Mouse (Mus musculus) c-Kit-positive CD71-positive TER-119-positive erythroid progenitor cells, embryonic 14.5 days (primary cell): ENCODE results near the gene Itpr1.

Experiments
- DNase-seq: peaks from one replicate; pipeline ENCODE4 v3.0.0-alpha.2; 2013; ENCODE audit warnings: low spot score

Gene Itpr1

DNA sequence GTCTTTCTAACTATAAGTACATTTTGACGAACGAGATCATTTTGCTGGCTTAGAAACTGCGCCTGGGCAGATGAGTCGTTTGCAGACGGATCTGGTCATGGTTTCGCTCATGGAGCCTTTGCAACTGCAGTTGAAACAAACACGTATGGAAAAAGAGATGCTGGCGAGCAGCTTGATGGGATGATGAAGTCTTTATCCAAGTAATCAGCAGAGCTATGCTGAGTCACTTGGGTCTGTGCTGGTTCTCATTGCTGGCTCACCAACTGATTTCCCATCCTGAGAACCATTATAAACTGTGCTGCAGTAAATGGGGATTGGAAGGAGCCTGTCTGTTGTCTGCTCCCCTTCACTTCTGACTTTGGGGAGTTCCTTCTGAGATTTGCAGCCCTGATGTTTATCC lies 31.7 kb downstream of the Itpr1 start:
- no peak for DNase-seq

DNA sequence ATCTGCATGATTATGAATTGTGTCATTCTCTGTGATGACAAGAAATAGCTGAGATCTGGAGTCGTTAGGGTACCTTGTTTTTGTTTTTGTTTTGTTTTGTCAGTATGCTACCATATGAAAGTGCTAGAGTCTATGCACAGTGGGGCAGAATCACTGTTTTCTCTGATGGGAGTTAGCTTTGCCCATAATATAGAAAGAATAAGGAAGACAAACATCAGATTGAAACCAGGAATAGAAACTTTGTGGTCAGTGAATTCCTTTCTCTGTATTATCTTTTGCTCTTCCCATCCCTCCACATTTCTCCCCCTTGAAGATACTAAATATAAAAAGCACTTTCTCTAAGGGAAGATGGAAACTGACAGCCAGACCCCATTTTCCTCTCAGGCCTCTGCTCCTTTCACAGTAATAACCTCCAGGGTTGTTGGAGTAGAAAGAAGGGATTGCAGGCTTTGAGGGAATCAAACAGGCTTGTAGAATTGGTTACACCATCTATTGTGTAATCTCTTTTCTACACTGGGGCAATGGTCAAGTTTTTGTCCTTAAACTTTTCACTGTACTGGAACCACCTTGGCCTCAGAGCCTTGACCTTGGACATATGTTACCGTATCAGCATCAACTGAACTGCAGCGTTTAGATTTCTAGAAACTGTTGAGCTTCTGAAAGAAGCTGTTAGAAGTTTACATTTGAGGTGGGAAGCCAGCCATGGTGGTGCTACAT lies 33.6 kb downstream of the Itpr1 start:
- no peak for DNase-seq

DNA sequence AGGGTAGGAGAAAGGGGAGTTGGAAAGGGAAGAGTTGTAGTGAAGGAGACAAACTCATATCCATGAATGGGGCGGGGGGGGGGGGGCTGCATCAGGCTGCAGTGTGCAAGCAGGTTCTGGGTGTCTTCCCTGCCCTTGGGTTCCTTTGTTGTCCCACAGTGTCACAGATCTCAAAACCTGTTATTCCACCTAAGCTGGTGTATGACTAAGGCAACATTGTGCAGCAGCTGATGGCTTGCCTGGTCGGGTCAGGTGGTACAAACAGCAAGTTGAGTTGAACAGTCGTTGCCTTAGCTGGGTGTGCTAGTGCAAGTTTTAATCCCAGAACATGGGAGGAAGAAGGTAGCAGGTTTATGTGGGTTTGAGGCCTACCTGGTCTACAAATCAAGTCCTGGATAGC lies 34.3 kb downstream of the Itpr1 start:
- DNase-seq, result no peak

DNA sequence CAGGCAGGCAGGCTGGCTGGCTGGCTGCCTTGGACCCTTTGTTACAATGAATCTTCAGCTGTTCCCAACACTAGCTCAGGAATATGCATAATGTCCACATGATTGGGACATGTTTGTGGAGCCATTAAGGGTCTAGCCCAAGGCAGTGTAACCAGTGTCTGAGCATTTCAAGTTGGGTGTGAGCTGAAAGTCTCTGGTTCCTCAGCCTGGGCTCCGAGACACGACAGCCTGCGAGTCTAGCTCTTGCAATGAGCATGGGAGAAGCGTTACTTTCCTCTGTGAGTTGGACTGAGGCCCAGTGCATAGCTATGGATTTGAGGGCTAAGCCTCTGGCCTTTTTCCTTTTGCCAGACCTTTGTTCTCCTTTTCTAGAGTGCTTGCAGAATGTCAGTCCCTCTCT lies 35.6 kb downstream of the Itpr1 start:
- no peak for DNase-seq

DNA sequence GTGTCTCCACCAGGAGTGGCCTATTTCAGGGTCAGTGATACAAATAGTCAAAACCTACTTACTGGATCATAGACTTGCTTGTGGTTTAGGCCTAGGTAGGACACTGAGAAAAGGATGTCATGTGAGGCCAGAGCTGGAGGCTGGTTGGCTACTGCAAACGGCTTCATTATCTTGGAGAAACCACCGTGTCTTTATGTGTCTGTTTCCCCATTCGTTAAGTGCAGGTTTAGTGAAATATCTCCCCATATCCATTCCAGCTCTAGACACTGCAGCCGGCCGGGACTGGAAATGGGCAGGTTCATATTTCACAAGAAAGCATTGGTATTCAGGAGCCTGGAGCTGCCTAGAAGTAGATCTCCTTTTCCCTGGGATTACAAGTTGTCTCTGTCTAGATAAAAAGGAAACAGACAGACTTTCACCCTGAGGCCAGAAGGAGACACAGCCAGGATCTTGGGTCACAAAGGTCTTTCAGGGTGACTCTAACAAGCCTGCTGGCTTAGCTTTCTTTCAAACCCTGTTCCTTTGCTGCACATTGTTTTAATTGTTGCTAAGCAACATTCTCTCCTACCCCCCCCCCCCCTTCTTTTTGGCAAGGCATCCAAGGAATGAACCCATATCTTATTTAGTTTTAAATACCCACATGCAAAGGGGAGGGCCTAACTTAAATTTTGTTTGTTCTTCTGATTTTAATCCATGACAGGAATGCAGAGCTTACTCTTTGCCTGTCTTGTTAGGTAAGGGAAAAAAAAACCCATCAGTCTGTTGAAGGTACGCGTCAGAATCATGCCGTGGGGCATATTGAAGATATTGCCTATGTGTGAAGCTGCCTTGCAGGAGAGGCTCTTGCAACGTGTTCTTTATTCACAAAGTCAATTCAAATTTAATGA lies 36.4 kb downstream of the Itpr1 start:
- DNase-seq, result no peak

DNA sequence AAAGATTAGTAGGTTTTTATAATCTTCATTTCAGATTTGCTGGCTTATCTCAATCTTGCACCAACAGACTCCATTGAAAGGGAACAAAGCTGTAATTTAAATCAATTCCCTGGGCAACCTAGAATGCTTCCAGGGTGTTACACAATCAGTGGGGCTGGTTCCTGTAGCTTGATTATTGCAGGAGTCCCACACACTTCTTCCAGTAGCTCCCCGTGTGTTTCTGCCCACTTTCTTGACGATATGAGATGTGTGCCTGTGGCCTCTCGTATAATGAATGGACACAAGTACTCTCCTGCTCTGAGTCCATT lies 37.0 kb downstream of the Itpr1 start:
- no peak for DNase-seq

DNA sequence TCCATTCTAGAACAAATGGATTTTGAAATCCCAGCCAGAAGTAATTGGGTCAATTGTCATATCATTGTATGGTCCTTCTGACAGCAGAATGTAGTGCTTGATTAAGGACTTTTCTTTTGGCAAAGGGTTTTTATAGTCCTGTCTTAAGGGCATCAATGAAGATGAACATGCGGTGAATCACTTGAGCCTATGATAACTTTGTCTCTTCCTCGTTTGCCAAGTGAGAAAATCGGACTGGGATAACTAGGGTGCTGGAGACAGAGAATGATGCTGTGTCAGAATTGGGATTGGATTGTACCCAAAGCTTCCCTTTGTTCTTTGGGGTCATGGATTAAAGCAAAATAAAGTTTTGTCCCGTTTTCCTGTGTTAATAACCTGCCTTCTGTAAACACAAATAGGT lies 37.5 kb downstream of the Itpr1 start:
- no peak for DNase-seq

DNA sequence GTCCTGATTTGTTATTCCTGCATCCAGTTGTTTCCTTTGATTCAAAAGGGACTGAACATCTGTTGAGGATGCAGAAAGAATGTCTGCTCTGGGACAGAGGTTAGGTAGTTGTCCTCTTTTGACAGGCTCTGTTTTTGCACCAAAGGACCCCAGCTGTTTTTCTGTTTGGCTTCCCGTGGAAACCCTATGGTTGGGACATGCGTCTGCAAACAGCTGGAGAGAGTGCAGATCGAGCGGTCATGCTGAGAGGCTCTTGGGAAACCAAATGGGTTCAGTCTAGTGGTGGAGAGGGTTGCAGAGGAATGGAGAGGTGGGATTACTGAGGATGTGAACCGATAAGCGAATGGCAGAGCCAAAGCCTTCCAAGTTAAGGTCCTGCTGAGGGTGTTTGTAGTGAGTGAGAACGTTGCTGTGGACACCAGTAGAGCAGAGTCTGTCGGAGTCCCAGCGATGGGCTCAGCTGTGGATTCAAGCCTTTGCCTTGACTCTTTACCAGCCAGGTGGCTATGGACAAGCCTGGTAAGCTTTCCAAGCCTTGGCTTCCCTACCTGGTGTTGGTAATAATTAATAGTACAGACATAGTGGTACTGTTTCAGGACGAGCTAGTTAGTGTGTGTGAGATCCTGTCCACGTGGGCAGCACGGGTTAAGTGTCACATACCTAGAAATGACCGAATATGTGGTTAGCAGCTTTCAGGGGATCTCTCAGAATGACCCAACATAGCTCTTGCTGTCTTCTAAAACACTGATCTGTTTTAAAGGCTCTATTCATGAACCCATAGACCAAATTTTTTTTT lies 39.9 kb downstream of the Itpr1 start:
- DNase-seq, result no peak

DNA sequence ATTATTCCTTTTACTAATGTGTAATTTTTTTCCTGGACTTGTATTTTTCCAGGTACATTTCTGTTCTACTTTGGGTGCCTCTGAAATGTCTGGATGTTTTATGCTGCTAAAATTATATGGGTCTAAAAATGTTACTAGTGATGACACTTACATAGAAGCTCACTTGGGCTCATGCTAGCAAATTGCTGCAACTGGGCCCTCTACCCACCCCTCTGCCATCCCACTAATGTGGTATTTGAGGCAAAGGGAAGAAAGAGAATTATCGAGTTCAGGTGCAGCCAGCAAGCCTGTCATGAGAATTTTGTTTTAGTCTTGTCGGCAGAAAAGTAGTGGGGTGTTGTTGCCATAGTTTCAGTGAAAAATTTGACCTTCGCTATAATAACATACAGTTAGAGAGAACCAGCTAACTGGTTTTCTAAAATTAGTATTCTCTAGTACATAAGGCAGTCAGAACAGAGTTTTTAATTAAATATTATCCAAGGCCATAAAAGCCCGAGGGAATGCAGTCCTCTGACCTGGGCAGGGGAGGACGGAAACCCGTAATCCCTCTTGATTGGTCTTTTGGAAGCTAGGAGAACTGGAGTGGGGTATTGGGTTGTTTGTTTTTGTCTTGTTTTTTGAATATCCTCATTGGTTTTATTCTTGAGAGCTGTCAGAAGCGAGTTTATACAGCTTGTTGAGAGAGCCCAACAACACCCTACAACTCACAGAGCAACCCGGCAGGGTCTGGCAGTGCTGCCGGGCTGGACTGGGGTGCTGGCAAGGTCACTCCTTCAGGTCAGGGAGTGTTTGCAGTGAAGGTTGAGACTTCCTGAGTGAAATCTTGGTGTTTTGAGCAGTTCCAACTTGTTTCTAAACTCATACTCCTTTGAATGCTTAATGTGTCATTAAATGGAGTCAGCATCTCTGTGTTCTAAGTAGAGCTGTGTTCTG lies 41.5 kb downstream of the Itpr1 start:
- no peak for DNase-seq

DNA sequence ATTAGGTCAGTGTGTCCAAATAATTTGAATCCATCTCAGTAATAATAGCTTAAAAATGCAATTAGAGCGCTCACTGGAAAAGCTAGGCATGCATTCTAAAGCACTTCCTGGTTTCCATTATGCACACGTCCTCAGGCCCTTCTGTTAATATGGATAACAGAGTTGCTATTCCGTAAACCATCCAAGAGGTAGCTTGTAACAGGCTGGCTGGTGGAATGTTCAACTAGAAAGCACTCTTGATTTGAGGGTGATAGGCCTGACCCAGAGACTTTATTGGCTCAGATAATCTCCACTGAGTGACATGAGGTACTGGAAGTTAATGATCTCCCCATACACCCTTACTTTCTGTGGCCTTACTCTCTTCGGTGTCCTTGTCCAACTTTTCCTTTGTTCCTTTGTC lies 43.0 kb downstream of the Itpr1 start:
- DNase-seq, result no peak

DNA sequence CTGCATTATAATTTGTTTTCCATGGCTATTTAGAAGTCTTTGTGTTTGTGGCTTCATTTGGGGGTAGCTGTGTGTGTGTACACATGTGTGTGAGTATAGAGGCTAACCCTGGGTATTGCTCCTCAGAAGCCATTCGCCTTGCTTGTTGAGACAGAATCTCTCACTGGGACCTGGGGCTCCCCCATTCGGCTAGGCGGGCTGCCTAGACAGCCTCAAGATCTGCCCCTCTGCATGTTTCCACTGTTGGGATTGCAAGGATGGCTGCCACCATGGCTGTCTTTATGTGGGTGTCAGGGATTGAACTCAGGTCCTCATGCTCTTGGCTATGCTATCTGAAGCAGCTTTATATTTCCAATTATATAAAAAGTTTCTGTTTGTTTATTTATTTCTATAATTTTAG lies 44.3 kb downstream of the Itpr1 start:
- no peak for DNase-seq

DNA sequence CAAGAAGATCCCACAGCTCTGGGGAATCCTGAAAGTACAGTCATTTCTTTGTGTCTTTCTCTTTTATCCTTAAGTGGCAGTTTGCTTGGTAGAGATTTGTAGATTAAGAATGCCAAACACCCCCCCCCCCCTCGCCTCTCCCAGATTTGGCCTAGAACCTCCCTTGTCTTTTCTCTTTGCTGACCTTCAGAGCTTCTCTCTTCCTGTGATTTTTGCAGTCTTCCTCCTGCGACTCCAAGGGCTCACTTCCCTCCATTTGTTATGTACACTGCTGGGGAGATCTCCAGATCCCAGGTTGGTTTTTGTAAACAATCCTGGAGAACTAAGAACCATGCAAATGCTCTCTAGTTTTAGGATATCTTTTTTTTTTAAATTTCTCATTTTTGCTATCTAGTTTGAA lies 45.7 kb downstream of the Itpr1 start:
- no peak for DNase-seq

DNA sequence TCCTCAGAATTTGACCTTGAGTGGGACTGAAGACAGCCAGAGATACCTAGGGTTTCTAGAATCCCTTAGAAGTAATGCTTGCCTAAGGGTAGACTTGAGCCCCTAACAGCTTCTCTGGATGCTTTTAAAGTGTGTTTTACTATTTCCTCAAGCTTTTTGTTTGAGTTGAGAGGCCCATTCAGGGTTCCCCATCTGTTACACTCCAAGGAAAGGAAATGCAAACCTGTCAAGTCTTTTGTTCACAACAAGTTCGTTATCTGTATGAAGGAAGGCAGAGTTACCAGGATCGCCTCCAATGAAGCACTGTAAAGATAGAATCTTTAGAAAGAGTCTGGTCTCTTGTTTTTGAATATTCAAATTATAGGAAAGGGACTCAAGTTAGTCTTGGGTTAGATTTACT lies 46.8 kb downstream of the Itpr1 start:
- no peak for DNase-seq

DNA sequence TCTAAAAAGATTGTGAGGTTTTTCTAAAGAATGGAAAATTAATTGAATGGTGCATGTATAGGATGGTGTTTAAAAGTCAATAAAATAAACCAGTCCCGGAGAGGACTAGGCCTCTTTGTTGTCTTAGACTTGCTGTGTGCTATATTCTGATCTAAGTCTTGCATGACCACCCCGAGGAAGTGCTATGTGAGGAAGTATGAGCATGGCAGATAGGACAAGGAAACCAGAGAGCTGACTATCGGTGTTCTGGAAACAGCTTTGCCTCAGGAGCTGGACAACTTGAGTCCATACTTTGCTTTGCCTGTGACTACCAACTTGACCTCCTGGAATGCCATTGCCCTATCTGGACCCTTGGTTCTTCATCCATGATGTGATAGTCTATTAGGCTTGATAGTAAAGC lies 48.6 kb downstream of the Itpr1 start:
- no peak for DNase-seq

DNA sequence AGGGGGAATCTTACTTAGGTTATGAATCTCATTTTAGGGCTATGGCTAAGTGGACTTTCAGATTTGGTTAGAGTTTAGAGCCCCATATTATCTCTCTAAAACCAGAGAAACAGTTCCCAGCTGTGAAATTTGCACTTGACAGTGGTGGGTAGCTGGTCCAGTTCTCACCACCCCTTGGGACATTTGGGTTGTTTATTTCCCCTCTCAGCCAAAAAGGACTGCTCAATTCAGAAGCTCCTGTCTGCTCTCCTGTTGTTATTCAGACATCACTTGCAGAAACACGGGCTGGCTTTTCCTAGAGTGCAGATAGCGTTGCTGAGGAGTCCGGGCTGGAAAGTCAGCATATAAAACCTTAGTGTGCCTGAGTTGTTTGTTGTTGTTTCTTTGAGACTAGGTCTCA lies 51.3 kb downstream of the Itpr1 start:
- no peak for DNase-seq

DNA sequence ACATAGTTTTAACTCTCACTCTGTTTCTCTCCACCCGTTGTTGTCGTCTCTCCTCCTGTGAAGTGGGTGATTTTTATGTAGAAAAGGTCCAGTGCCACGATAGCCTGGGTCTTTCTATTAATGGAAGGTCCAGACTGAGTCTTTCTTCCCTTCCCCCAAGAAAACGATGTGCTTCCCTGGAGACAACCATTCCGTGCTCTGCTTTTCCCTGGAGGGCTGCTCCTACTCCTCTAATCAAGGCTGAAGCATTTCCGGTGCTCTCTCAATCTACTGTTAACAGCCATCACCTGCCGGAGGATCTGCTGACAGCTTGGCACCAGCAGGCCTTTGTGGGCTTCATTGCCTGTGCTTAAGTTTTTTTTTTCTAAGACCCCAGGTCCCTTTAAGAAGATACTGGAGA lies 60.6 kb downstream of the Itpr1 start:
- DNase-seq, result no peak

DNA sequence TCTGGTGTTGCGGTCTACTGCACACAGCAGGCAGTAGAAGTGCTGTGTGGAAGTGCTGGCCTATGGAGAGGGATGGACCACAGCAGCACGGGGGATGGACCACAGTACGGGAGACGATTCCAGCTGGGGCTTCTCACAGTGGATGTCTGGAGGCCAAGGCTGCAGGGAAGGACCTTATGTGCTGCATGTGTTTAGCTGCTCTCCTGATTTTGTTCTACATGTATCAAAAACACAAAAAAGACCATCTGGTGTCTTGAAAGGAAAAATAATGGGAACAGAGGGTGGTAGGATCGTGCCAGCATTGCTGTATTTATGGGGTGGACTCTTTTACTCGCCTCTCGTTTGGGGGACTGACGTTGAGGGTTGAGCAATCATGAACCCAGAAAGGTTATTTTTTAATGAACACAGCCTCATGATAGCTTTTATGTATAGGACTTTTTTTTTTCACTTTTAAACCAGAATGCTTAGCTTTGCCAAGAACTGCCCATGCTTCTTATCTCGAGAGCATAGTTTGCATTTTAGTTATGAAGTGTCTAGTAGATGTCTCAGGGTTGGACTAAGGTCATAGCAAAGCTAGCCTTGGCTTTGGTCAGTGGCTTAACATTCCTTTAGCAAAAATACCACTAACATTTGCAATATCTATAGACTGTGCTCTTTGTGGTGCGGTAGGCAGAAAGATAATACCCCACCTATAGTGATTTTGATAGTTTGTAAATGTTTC lies 61.6 kb downstream of the Itpr1 start:
- no peak for DNase-seq

DNA sequence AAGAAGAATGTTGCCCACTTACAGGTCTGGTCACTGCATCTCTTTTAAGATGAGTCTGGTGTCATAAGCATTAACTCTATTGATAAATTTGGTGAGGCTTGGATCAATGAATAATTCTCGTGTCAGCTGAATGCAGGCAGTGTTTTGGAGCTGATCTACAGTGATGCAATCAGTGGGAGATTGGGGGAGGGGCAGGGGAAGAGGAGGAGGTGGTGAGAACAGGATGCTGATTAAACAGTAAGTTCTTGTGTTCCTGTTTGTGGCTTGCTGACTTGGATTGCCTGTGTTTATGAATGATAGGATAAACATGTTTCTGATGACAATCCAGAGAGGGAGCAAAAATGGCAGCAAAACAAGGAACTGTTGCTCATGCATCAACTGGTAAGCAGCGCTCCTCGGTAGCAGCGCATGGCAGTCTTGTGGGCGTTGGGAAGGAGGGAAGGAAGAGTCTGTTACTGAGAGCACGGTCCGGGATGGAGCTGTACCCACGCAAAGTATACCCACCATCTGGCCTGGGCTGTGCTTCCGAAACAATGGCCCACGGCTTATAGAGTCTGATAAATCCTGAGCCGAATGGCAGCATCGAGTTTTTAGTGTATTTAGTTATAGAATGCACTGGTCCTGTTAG lies 64.1 kb downstream of the Itpr1 start:
- DNase-seq, result no peak

DNA sequence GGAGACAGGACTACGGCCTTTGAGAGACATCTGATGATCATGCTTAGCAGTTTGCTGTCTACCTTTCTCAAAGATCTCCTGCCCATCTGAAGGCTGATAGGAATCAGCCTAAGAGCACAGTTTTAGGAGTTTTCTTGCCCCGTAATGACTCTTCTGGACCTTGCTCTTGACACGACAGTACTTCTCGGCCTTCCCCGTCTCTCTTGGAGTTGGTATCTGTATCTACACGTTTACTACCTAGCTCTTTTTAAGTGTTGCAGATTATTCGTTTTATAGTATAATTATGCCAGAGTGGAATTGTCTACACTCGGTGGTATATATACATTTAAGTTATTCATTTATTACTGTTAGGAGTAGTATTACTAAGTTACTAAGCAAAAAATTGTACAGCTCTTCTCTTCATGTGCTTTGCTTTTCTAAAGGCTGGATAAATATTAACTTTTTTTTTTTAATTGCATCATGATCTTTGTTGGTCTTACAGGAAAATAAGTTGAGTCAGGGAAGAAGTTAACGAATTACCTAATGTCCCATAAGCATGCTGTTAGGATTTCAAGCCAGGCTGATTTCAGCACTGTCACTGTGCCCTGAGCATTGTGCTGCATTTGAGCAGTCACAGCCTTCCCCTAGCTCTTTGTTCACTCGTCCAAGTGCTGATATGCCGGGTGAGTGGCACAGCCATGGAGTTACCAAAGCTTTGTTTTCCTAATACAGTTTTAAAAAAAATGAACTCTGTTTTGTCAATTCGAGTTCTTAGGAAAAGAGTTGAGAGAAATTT lies 64.9 kb downstream of the Itpr1 start:
- no peak for DNase-seq
